Mouse (Mus musculus) MEL (cell line): Measurements from ENCODE around the gene 5830473C10Rik. TPM values are rescaled to one million over a fixed set of nuclear protein-coding genes. Genes with fewer than 3 reads are reported as not detected.

Experiments
- DNase-seq: peaks from one replicate; pipeline ENCODE4 v3.0.0; 2011; ENCODE audit warnings: low read depth, low spot score
- H3K27ac ChIP-seq: 2 replicates; pipeline ENCODE4 v1.5.1; 2012; ENCODE audit warnings: low read depth, mild to moderate bottlenecking, control low read depth, low read length, moderate library complexity; ENCODE audit not compliant: control insufficient read depth
- H3K27me3 ChIP-seq, 2 experiments: fragments of 150-350 bp in 1 of 2; sonication (generic) in 1 of 2; 2 replicates each; pipeline ENCODE4 v1.6.1; 2012; ENCODE audit warnings: low read length in 2 of 2, mild to moderate bottlenecking in 2 of 2, improper control_type of control experiment in 1 of 2, moderate library complexity in 1 of 2; ENCODE audit not compliant: insufficient read depth in 2 of 2, control insufficient read depth in 1 of 2
- H3K36me3 ChIP-seq, 2 experiments: 2 replicates each; pipeline ENCODE4 v1.6.1; 2012 to 2014; ENCODE audit warnings: low read length in 2 of 2, improper control_type of control experiment in 1 of 2, inconsistent platforms in 1 of 2, mild to moderate bottlenecking in 1 of 2; ENCODE audit not compliant: insufficient read depth in 2 of 2, control insufficient read depth in 1 of 2
- H3K4me1 ChIP-seq, 2 experiments: fragments of 150-350 bp in 1 of 2; sonication (generic) in 1 of 2; 2 replicates each; pipeline ENCODE4 v1.6.1; 2012; ENCODE audit warnings: low read length in 2 of 2, improper control_type of control experiment in 1 of 2, mild to moderate bottlenecking in 1 of 2; ENCODE audit not compliant: insufficient read depth in 2 of 2, control insufficient read depth in 1 of 2
- H3K4me3 ChIP-seq, 2 experiments: fragments of 150-350 bp in 1 of 2; sonication (generic) in 1 of 2; 2 replicates each; pipeline ENCODE4 v1.5.1; 2012; ENCODE audit warnings: low read depth in 2 of 2, low read length in 2 of 2, mild to moderate bottlenecking in 2 of 2, moderate library complexity in 2 of 2, control low read depth in 1 of 2, improper control_type of control experiment in 1 of 2; ENCODE audit not compliant: control insufficient read depth in 1 of 2, insufficient read depth in 1 of 2
- H3K79me2 ChIP-seq: 2 replicates; pipeline ENCODE4 v1.6.1; 2012; ENCODE audit warnings: mild to moderate bottlenecking, low read length, moderate library complexity; ENCODE audit not compliant: control insufficient read depth, poor library complexity, insufficient read depth
- H3K9ac ChIP-seq: 2 replicates; pipeline ENCODE4 v1.6.1; 2012; ENCODE audit warnings: low read depth, mild to moderate bottlenecking, control low read depth, low read length, moderate library complexity; ENCODE audit not compliant: control insufficient read depth, poor library complexity, severe bottlenecking
- H3K9me3 ChIP-seq: fragments of 150-350 bp; sonication (generic); replicated peaks from 2 replicates; pipeline ENCODE4 v1.6.1; 2012; ENCODE audit warnings: mild to moderate bottlenecking, low read length, improper control_type of control experiment, moderate library complexity; ENCODE audit not compliant: insufficient read depth
- BHLHE40 ChIP-seq: IDR thresholded peaks from 2 replicates; pipeline ENCODE4 v1.6.1; 2012; ENCODE audit warnings: low read depth, mild to moderate bottlenecking, inconsistent platforms, low read length, improper control_type of control experiment, borderline replicate concordance
- CHD2 ChIP-seq: IDR thresholded peaks from 2 replicates; pipeline ENCODE4 v1.6.1; 2011; ENCODE audit warnings: low read length, improper control_type of control experiment
- CTCF ChIP-seq, 3 experiments: IDR thresholded peaks in 2 of 3; conservative IDR thresholded peaks in 1 of 3; 2 replicates each; pipeline ENCODE4 v1.5.1; 2011 to 2012; ENCODE audit warnings: low read length in 3 of 3, low read depth in 2 of 3, mild to moderate bottlenecking in 2 of 3, improper control_type of control experiment in 1 of 3, inconsistent platforms in 1 of 3, mixed read lengths in 1 of 3, moderate library complexity in 1 of 3; ENCODE audit not compliant: control insufficient read depth in 1 of 3, insufficient read depth in 1 of 3, poor library complexity in 1 of 3, severe bottlenecking in 1 of 3
- E2F4 ChIP-seq: IDR thresholded peaks from 2 replicates; pipeline ENCODE4 v1.6.1; 2011; ENCODE audit warnings: low read depth, low read length, improper control_type of control experiment, borderline replicate concordance
- ELF1 ChIP-seq: IDR thresholded peaks from 2 replicates; pipeline ENCODE4 v1.6.1; 2014; ENCODE audit warnings: low read depth, mild to moderate bottlenecking, inconsistent platforms, low read length, improper control_type of control experiment, moderate library complexity
- EP300 ChIP-seq, 2 experiments: IDR thresholded peaks; 2 replicates each; pipeline ENCODE4 v1.6.1; 2011; ENCODE audit warnings: improper control_type of control experiment in 2 of 2, low read length in 2 of 2, low read depth in 1 of 2, mild to moderate bottlenecking in 1 of 2
- GABPA ChIP-seq: IDR thresholded peaks from 2 replicates; pipeline ENCODE4 v1.6.1; 2012; ENCODE audit warnings: low read depth, mild to moderate bottlenecking, inconsistent platforms, low read length, improper control_type of control experiment, moderate library complexity
- HCFC1 ChIP-seq: IDR thresholded peaks from 2 replicates; pipeline ENCODE4 v1.6.1; 2012; ENCODE audit warnings: low read depth, mild to moderate bottlenecking, inconsistent platforms, low read length, improper control_type of control experiment, moderate library complexity
- JUND ChIP-seq: IDR thresholded peaks from 2 replicates; pipeline ENCODE4 v1.6.1; 2011; ENCODE audit warnings: low read depth, mild to moderate bottlenecking, improper control_type of control experiment, low read length
- KAT2A ChIP-seq: conservative IDR thresholded peaks from 2 replicates; pipeline ENCODE4 v1.6.1; 2012; ENCODE audit warnings: low read depth, low read length, improper control_type of control experiment, inconsistent platforms
- MEF2A ChIP-seq: IDR thresholded peaks from 2 replicates; pipeline ENCODE4 v1.6.1; 2014; ENCODE audit warnings: low read depth, mild to moderate bottlenecking, inconsistent platforms, low read length, improper control_type of control experiment; ENCODE audit not compliant: poor library complexity, insufficient replicate concordance, severe bottlenecking; ENCODE audit errors: extremely low read depth
- MXI1 ChIP-seq: IDR thresholded peaks from 2 replicates; pipeline ENCODE4 v1.6.1; 2011; ENCODE audit warnings: mild to moderate bottlenecking, low read depth, low read length, improper control_type of control experiment
- MYB ChIP-seq: IDR thresholded peaks from 2 replicates; pipeline ENCODE4 v1.6.1; 2011; ENCODE audit warnings: mild to moderate bottlenecking, low read depth, low read length, improper control_type of control experiment
- MYC ChIP-seq: IDR thresholded peaks from 2 replicates; pipeline ENCODE4 v1.6.1; 2011; ENCODE audit warnings: low read depth, mild to moderate bottlenecking, low read length, improper control_type of control experiment, moderate library complexity
- SIN3A ChIP-seq: IDR thresholded peaks from 2 replicates; pipeline ENCODE4 v1.6.1; 2012; ENCODE audit warnings: low read length, improper control_type of control experiment, inconsistent platforms
- TAL1 ChIP-seq: IDR thresholded peaks from 2 replicates; pipeline ENCODE4 v1.6.1; 2012; ENCODE audit warnings: mild to moderate bottlenecking, inconsistent platforms, low read length, moderate library complexity, mixed read lengths
- TCF12 ChIP-seq: IDR thresholded peaks from 2 replicates; pipeline ENCODE4 v1.6.1; 2014; ENCODE audit warnings: low read depth, mild to moderate bottlenecking, inconsistent platforms, low read length, improper control_type of control experiment, moderate library complexity
- USF1 ChIP-seq: IDR thresholded peaks from 2 replicates; pipeline ENCODE4 v1.6.1; 2014; ENCODE audit warnings: low read depth, mild to moderate bottlenecking, inconsistent platforms, low read length, improper control_type of control experiment, moderate library complexity
- USF2 ChIP-seq, 2 experiments: IDR thresholded peaks; 2 replicates each; pipeline ENCODE4 v1.6.1; 2011 to 2012; ENCODE audit warnings: improper control_type of control experiment in 2 of 2, low read length in 2 of 2, borderline replicate concordance in 1 of 2, inconsistent platforms in 1 of 2, low read depth in 1 of 2, mild to moderate bottlenecking in 1 of 2; ENCODE audit not compliant: insufficient read depth in 1 of 2
- ZC3H11A ChIP-seq: IDR thresholded peaks from 2 replicates; pipeline ENCODE4 v1.6.1; 2012; ENCODE audit warnings: low read depth, mild to moderate bottlenecking, inconsistent platforms, low read length, improper control_type of control experiment
- ZKSCAN1 ChIP-seq: IDR thresholded peaks from 2 replicates; pipeline ENCODE4 v1.6.1; 2012; ENCODE audit warnings: low read depth, mild to moderate bottlenecking, inconsistent platforms, low read length, improper control_type of control experiment, moderate library complexity
- polyA plus RNA-seq, 2 experiments: library from polyadenylated mRNA; stranded (reverse) in 1 of 2; unstranded in 1 of 2; fragments of >175 nt in 1 of 2; fragments of >200 nt in 1 of 2; gene quantifications; 2 replicates each; pipeline versions ENCODE4 v1.2.1 to v1.2.4; 2012; ENCODE audit warnings: low replicate concordance in 2 of 2, low read depth in 1 of 2; ENCODE audit not compliant: insufficient read length in 2 of 2, insufficient read depth in 1 of 2, missing spikeins in 1 of 2
- total RNA-seq: library from RNA; depleted of rRNA; stranded (reverse); fragments of 300-350 nt; gene quantifications from 2 replicates; pipeline ENCODE4 v1.2.3, GENCODE M21; 2012

5830473C10Rik gene
- total and polyA plus RNA-seq, 3 experiments = 5.9 to 9.3 TPM; not detected in 1

DNA sequence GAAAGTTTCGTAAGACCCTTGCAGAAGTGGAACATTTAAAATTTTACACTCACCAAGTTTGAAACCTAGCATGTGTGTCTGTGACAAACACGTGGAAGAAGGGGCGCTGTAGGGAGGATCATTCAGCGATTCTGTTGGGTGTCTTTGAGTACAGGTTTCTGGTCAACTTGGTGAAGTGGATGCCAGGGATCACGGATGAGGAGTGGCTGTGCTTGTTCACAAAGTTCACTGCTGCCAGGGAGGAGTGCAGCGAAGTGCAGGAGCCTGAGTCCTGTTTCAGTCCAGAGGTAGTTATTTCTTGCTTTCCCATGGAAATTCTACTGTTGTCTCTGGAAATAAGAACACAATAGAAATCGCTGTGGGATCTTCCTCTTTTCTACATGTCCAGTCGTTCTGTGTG lies 9.7 kb upstream of the 5830473C10Rik start:
- H3K79me2 ChIP-seq = no peaks in the 10 kb centered on the region
- no peak for DNase-seq
- H3K4me3 ChIP-seq = no peak overlapping the region
- H3K9ac ChIP-seq = no peak overlapping the region
- H3K36me3 ChIP-seq = no peaks in the 10 kb centered on the region
- peaks cover 0 to 8% of the 10 kb centered on the region in 2 experiments; a peak in 3 of 4 replicates for H3K27me3 ChIP-seq
- TF ChIP-seq E2F4 (no peak), BHLHE40 (no peak), ZKSCAN1 (no peak), EP300 (IDR thresholded peaks at IDR 0.05; ENCODE audit: low read depth in 1 of 2, low read length in 2 of 2) (no peak), JUND (no peak)
- no peaks in the 10 kb centered on the region for H3K9me3 ChIP-seq
- no peak overlapping the region for H3K27ac ChIP-seq
- no peaks in the 10 kb centered on the region for H3K4me1 ChIP-seq

DNA sequence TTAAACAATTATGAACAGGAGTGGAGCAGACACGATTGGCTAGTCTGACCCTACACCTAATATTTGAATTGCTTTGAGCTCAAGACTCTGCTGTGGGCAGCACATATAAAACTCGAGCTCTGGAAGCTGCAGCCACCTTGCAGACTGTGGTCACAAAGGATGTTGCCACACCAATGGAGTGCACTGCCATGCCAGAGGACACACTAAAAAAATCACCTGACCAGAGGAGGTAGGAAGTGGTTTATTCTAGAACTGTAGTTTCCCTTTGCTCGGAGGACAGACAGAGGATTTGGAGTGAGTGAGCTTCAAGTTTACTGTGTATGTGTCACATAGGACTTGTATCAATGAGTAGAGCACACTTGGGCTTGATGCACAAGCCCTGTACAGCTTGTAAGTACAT lies 4.9 kb upstream of the 5830473C10Rik start:
- Histone ChIP-seq H3K79me2 (no peaks in the 10 kb centered on the region), H3K36me3 (no peaks in the 10 kb centered on the region), H3K4me1 (no peaks in the 10 kb centered on the region), H3K27ac (no peak overlapping the region), H3K4me3 (no peak overlapping the region), H3K27me3 (peaks cover 0 to 8% of the 10 kb centered on the region in 2 experiments; a peak in 3 of 4 replicates), H3K9me3 (no peaks in the 10 kb centered on the region), H3K9ac (no peak overlapping the region)
- no peak for DNase-seq
- TF ChIP-seq USF1 (no peak), MYC (no peak), HCFC1 (no peak), CTCF (IDR thresholded peaks at IDR 0.05 in 2 of 3, conservative IDR thresholded peaks at IDR 0.05 in 1 of 3; ENCODE audit: control insufficient read depth in 1 of 3, insufficient read depth in 1 of 3, low read depth in 2 of 3, low read length in 3 of 3, poor library complexity in 1 of 3, severe bottlenecking in 1 of 3) (no peak), EP300 (IDR thresholded peaks at IDR 0.05; ENCODE audit: low read depth in 1 of 2, low read length in 2 of 2) (no peak), ZKSCAN1 (no peak), SIN3A (no peak), MEF2A (no peak), TCF12 (no peak)

DNA sequence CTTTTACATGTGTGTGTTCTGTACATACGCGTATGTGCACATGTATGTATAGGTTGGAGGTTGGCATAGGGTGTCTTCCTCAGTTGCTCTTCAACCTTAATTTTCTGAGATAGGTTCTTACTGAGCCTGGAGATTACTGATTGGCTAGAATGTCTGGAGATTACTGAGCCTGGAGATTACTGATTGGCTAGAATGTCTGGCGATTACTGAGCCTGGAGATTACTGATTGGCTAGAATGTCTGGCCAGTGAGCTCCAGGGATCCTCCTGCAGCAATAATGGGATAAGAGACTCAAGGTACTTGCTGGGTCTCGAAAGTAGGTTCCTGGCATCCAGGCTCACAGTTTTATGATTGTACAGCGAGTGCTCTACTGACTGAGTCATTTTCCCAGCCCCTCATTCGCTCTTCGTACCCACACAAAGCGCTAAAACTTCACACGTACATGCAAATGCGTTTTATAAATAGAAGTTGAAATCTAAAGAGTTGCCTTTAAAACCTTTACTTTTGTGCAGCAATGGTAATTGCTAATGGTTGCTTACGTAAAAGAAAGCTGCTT lies 891 bp downstream of the 5830473C10Rik start:
- no peaks in the 10 kb centered on the region for H3K9me3 ChIP-seq
- H3K4me3 ChIP-seq = no peak overlapping the region
- DNase-seq = no peak
- no peak for TF ChIP-seq SIN3A
- TF ChIP-seq MYC = no peak
- no peak for TF ChIP-seq TAL1
- TF ChIP-seq GABPA = no peak
- no peak for TF ChIP-seq MXI1
- no peak for TF ChIP-seq ELF1
- TF ChIP-seq USF2 (IDR thresholded peaks at IDR 0.05; ENCODE audit: borderline replicate concordance in 1 of 2, insufficient read depth in 1 of 2, low read depth in 1 of 2, low read length in 2 of 2) = no peak
- no peak for TF ChIP-seq CHD2
- TF ChIP-seq MYB = no peak
- no peak for TF ChIP-seq ZC3H11A
- TF ChIP-seq KAT2A = no peak
- no peak overlapping the region for H3K9ac ChIP-seq
- H3K4me1 ChIP-seq = peaks cover 0 to 5% of the 10 kb centered on the region in 2 experiments; a peak in 1 of 4 replicates
- H3K79me2 ChIP-seq = no peaks in the 10 kb centered on the region
- H3K36me3 ChIP-seq = no peaks in the 10 kb centered on the region
- H3K27me3 ChIP-seq = no peaks in the 10 kb centered on the region
- no peak overlapping the region for H3K27ac ChIP-seq
